Mouse (Mus musculus) limb, embryonic 14.5 days (tissue): ENCODE results near the gene Unc5cl. TPM values are rescaled to one million over a fixed set of nuclear protein-coding genes. Genes with fewer than 3 reads are reported as not detected.

Experiments used
- ATAC-seq: fragments of 200-750 bp; cut with Nextera tagmentation; 2 replicates; pipeline ENCODE4 v1.8.0; 2017; ENCODE audit warnings: low read depth, moderate number of reproducible peaks, moderate TSS enrichment; ENCODE audit not compliant: low FRiP score
- DNase-seq: peaks from one replicate; pipeline ENCODE4 v3.0.0-alpha.2; 2015; ENCODE audit warnings: low spot score
- H3K27ac ChIP-seq: fragments of 300-500 bp; sonication (generic); replicated peaks from 2 replicates; pipeline ENCODE4 v1.5.1; 2014; ENCODE audit warnings: low read depth, mild to moderate bottlenecking, low read length, moderate library complexity, mixed read lengths
- H3K27me3 ChIP-seq: fragments of 300-500 bp; sonication (generic); 2 replicates; pipeline ENCODE4 v1.6.1; 2014; ENCODE audit warnings: low read length, mixed read lengths; ENCODE audit not compliant: control insufficient read depth, insufficient read depth
- H3K36me3 ChIP-seq: fragments of 300-500 bp; sonication (generic); 2 replicates; pipeline ENCODE4 v1.6.1; 2014; ENCODE audit warnings: mild to moderate bottlenecking, low read length, moderate library complexity, mixed read lengths; ENCODE audit not compliant: control insufficient read depth, insufficient read depth
- H3K4me1 ChIP-seq: fragments of 300-500 bp; sonication (generic); 2 replicates; pipeline ENCODE4 v1.6.1; 2014; ENCODE audit warnings: antibody characterized with exemption, low read length, mixed read lengths; ENCODE audit not compliant: control insufficient read depth, insufficient read depth
- H3K4me2 ChIP-seq: fragments of 300-500 bp; sonication (generic); replicated peaks from 2 replicates; pipeline ENCODE4 v1.6.1; 2014; ENCODE audit warnings: low read depth, mild to moderate bottlenecking, low read length, moderate library complexity; ENCODE audit not compliant: severe bottlenecking
- H3K4me3 ChIP-seq: fragments of 300-500 bp; sonication (generic); replicated peaks from 2 replicates; pipeline ENCODE4 v1.5.1; 2014; ENCODE audit warnings: low read length
- H3K9ac ChIP-seq: fragments of 300-500 bp; sonication (generic); 2 replicates; pipeline ENCODE4 v1.6.1; 2014; ENCODE audit warnings: mild to moderate bottlenecking, low read depth, low read length, moderate library complexity; ENCODE audit not compliant: severe bottlenecking
- H3K9me3 ChIP-seq: fragments of 300-500 bp; sonication (generic); 2 replicates; pipeline ENCODE4 v1.6.1; 2016; ENCODE audit warnings: low read length; ENCODE audit not compliant: control insufficient read depth
- POLR2A ChIP-seq: fragments of 200-500 bp; IDR thresholded peaks from 2 replicates; pipeline ENCODE4 v1.8.0; 2012; ENCODE audit warnings: inconsistent platforms, mild to moderate bottlenecking, moderate library complexity, borderline replicate concordance; ENCODE audit not compliant: insufficient read depth, insufficient read length; ENCODE audit errors: extremely low read depth
- WGBS: fragments of 180-500 bp; shearing (Covaris S2); extraction: QIAGEN DNeasy Blood & Tissue Kit; methylation state at CpG from one replicate; pipeline ENCODE4 v1.1.7; 2014; 5-methylcytosine and 5-hydroxymethylcytosine counted together
- polyA plus RNA-seq, 2 experiments: library from polyadenylated mRNA; depleted of rRNA in 1 of 2; stranded (reverse) in 1 of 2; unstranded in 1 of 2; fragments of >200 nt; fragmentation: Nextera tagmentation in 1 of 2; extraction: Ambion mirVana in 1 of 2; gene quantifications; 2 replicates each; pipeline versions ENCODE4 v1.2.1 to v1.2.3; 2012 to 2014

Unc5cl gene
- polyA plus RNA-seq, 2 experiments: 0.15 to 0.18 TPM

DNA sequence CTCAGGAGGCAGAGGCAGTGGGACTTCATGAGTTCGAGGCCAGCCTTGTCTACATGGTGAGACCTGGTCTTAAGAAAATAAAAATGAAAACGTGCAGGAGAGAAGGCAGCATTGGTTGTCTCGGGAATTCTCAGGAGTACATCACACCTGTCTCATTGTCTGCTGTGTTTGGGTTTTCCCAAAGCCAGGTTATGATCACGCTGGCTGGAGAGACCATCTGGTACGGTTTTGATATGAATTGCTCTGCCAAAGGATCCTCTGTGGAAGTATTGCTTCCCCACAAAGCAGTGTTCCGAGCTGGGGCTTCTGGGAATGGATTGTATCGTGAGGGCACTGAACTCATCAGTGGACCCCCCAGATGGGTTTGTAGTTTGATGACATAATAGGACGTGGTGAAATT is 20.7 kb downstream of the Unc5cl start:
- Histone ChIP-seq H3K9me3 (no peaks in the 10 kb centered on the region), H3K9ac (no peak overlapping the region), H3K27me3 (no peaks in the 10 kb centered on the region), H3K36me3 (no peaks in the 10 kb centered on the region), H3K4me3 (no peak overlapping the region), H3K27ac (no peak overlapping the region), H3K4me2 (no peak overlapping the region), H3K4me1 (no peaks in the 10 kb centered on the region)
- 80% methylated on average over 8 of the region's 8 CpGs for WGBS
- no peak for TF ChIP-seq POLR2A
- DNase-seq (no peak), ATAC-seq (no peak)

DNA sequence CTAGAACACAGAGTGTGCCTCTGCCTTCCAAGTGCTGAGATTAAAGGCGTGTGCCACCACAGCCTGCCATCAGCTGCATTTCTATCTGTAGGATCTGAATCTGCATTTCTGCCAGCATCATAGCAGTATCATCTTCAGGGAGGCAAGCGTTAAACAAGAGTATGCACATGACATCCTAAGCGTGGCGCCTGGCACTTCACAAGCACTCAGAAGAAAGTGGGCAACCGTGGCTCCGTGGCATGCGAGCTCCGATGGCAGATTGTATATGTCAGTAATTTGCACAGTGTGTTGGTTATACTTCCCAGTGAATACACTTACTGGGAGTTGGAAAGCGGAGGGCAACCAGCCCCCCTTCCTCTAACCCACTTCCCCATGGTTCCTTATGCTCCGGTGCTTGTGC is 25.3 kb downstream of the Unc5cl start:
- no peak for TF ChIP-seq POLR2A
- H3K9ac ChIP-seq: no peak overlapping the region
- no peak overlapping the region for H3K4me3 ChIP-seq
- no peaks in the 10 kb centered on the region for H3K4me1 ChIP-seq
- WGBS: 87% methylated on average over 10 of the region's 10 CpGs
- H3K9me3 ChIP-seq: no peaks in the 10 kb centered on the region
- ATAC-seq (no peak), DNase-seq (no peak)
- no peaks in the 10 kb centered on the region for H3K27me3 ChIP-seq
- H3K4me2 ChIP-seq: no peak overlapping the region
- no peaks in the 10 kb centered on the region for H3K36me3 ChIP-seq
- H3K27ac ChIP-seq: no peak overlapping the region

DNA sequence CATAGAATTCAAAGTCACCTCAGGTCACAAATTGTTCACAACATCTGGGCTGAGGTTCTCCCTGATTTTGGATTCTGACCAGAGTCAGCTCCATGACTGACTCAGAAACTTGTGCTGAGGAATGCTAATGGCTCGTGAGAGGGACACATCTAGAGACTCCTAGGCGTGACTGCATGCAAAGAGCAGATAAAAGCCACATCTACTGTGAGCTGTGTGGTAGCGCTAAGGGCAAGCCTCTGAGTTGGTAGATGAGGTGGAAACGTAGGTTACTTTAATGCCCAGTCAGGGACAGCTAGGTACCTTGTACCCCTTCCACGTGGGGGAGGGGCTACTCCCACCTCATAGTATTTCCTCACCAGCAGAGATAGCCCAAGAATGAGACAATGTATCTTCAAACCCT is 29.1 kb downstream of the Unc5cl start:
- no peak overlapping the region for H3K4me3 ChIP-seq
- no peak overlapping the region for H3K4me2 ChIP-seq
- H3K9ac ChIP-seq: no peak overlapping the region
- WGBS: 84% methylated on average over 5 of the region's 5 CpGs
- no peaks in the 10 kb centered on the region for H3K36me3 ChIP-seq
- no peaks in the 10 kb centered on the region for H3K4me1 ChIP-seq
- no peaks in the 10 kb centered on the region for H3K9me3 ChIP-seq
- DNase-seq (no peak), ATAC-seq (no peak)
- no peaks in the 10 kb centered on the region for H3K27me3 ChIP-seq
- no peak overlapping the region for H3K27ac ChIP-seq
- TF ChIP-seq POLR2A: no peak

DNA sequence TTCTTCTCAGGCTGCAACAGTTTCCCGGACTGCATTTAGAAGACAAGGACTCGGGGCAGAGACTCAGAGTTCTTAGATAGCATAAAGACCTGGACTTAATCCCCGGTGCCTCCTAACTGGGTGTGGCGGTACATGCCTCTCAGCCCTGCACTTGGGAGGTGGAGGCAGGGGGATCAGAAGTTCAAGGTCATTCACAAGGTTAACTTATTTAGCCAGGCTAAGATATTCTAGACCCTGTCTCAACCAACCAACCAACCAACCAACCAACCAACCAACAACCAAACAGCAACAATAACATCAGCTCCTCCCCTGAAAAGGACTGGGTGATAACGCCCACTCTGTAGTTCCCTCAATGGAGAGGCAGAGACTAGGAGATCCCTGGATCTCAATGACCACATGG is 29.5 kb downstream of the Unc5cl start:
- no peak overlapping the region for H3K9ac ChIP-seq
- TF ChIP-seq POLR2A: no peak
- H3K27me3 ChIP-seq: no peaks in the 10 kb centered on the region
- no peak overlapping the region for H3K27ac ChIP-seq
- WGBS: 92% methylated on average over 5 of the region's 5 CpGs
- H3K4me2 ChIP-seq: no peak overlapping the region
- H3K4me3 ChIP-seq: no peak overlapping the region
- H3K4me1 ChIP-seq: no peaks in the 10 kb centered on the region
- no peak for DNase-seq
- no peak for ATAC-seq
- no peaks in the 10 kb centered on the region for H3K9me3 ChIP-seq
- no peaks in the 10 kb centered on the region for H3K36me3 ChIP-seq

DNA sequence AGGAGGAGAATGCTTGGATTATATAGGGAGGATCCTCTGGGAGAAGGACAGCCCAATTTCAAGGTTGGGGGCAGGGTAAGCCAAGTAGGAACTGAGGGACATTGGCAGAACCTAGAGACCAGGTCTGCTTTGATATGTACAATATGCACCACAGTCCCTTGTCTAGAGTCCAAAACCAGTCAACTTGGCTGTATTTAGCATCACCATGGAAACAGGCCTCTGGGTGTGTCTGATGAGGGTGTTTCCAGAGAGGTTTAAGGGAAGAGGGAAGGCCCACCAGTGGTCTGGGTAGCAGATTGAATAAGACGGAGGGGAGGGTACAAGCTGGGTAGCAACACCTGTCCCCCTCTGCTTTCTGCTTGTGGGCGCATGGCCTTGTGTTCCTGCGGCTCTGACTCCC is 34.8 kb downstream of the Unc5cl start:
- DNase-seq: no peak

DNA sequence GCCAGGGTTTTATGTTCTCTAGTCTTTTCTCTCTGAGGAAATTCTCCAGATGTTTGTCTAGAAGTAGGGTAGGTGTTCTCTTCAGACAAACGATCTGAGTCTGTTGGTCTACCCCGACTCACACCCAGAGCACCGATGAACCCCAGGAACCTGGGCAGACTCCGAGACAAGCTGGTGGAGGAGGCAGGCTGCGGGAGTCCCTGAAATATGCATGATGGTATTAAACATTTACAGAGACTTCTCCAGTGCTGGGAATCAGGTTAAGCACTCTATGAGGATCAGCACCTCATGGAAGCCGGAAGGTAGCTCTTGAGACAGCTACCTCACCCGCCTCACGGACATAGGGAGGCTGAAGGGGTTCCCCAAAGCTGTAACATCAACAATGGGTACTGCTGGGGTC is 37.9 kb downstream of the Unc5cl start:
- Histone ChIP-seq H3K27me3 (no peaks in the 10 kb centered on the region), H3K4me2 (no peak overlapping the region), H3K27ac (no peak overlapping the region), H3K36me3 (no peaks in the 10 kb centered on the region), H3K9ac (no peak overlapping the region), H3K4me1 (no peaks in the 10 kb centered on the region), H3K9me3 (no peaks in the 10 kb centered on the region), H3K4me3 (no peak overlapping the region)
- DNase-seq (no peak), ATAC-seq (no peak)
- 84% methylated on average over 8 of the region's 8 CpGs for WGBS
- TF ChIP-seq POLR2A: no peak

More for the DNA sequence above, 34.8 kb downstream of the Unc5cl start:
- no peaks in the 10 kb centered on the region for H3K9me3 ChIP-seq
- 88% methylated on average over 3 of the region's 3 CpGs for WGBS
- no peaks in the 10 kb centered on the region for H3K36me3 ChIP-seq
- H3K27me3 ChIP-seq: no peaks in the 10 kb centered on the region
- H3K4me3 ChIP-seq: no peak overlapping the region
- ATAC-seq: no peak
- H3K4me2 ChIP-seq: no peak overlapping the region
- H3K9ac ChIP-seq: no peak overlapping the region
- TF ChIP-seq POLR2A: no peak
- H3K27ac ChIP-seq: no peak overlapping the region
- no peaks in the 10 kb centered on the region for H3K4me1 ChIP-seq
